Mouse (Mus musculus) cortical plate, adult 2 months (tissue): ENCODE data around the gene Pspn. TPM values are rescaled to one million over a fixed set of nuclear protein-coding genes. Genes with fewer than 3 reads are reported as not detected.

ENCODE experiments used
- H3K27ac ChIP-seq: fragments of 200-500 bp; 2 replicates; pipeline ENCODE4 v1.5.1; 2012; ENCODE audit warnings: low read length, control low read depth, inconsistent platforms; ENCODE audit not compliant: insufficient read depth
- H3K4me1 ChIP-seq: fragments of 200-500 bp; 2 replicates; pipeline ENCODE4 v1.6.1; 2011; ENCODE audit warnings: low read length; ENCODE audit not compliant: control insufficient read depth, insufficient read depth
- H3K4me3 ChIP-seq: fragments of 200-500 bp; 2 replicates; pipeline ENCODE4 v1.5.1; 2011; ENCODE audit warnings: mild to moderate bottlenecking, low read length, control low read depth; ENCODE audit not compliant: insufficient read depth
- CTCF ChIP-seq: fragments of 200-500 bp; IDR thresholded peaks from 2 replicates; pipeline ENCODE4 v1.5.1; 2011; ENCODE audit warnings: mild to moderate bottlenecking, control low read depth, low read length; ENCODE audit not compliant: insufficient read depth; ENCODE audit errors: extremely low read depth
- POLR2A ChIP-seq: fragments of 200-500 bp; IDR thresholded peaks from 2 replicates; pipeline ENCODE4 v1.6.1; 2011; ENCODE audit warnings: mild to moderate bottlenecking, low read length, control low read depth; ENCODE audit not compliant: insufficient read depth; ENCODE audit errors: extremely low read depth
- polyA plus RNA-seq: library from polyadenylated mRNA; depleted of rRNA; stranded (reverse); fragments of >200 nt; gene quantifications from 2 replicates; pipeline ENCODE4 v1.2.3, GENCODE M21; 2012

The Pspn gene
- polyA plus RNA-seq, 1 experiment = not detected

- TF ChIP-seq CTCF = no peak
- TF ChIP-seq POLR2A = no peak
- H3K27ac ChIP-seq = no peak overlapping the region
These were observed 14.2 kb downstream of the Pspn start for GRCm38 (mm10) chr17:56985656-56986055.

DNA sequence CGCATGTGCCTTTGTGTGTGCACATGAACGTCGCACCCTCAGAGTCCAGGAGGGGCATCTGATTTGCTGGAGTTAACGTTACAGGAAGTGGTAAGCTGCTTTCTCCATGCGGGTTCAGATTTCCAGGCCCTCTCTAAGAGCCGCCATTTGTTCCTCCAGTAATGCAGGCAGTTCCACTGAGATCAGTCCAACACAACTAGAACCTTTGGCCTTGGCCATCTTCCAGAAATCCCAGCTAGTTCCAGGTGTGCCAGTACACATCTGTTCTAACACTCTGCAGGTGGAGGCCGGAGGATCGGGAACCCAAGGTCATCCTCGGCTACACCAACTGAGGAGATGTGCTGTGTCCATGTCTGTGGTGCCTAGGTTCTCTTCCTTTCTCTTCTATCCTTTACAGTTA is 14.9 kb downstream of the Pspn start:
- TF ChIP-seq CTCF (no peak), POLR2A (no peak)
- no peak overlapping the region for H3K4me3 ChIP-seq
- no peak overlapping the region for H3K27ac ChIP-seq
- H3K4me1 ChIP-seq = no peaks in the 10 kb centered on the region

More at GRCm38 (mm10) chr17:56985656-56986055, 14.2 kb downstream of the Pspn start:
- Histone ChIP-seq H3K4me3 (no peak overlapping the region), H3K4me1 (no peaks in the 10 kb centered on the region)

- Histone ChIP-seq H3K4me1 (no peaks in the 10 kb centered on the region), H3K27ac (no peak within 1 kb of the TSS), H3K4me3 (no peak within 1 kb of the TSS)
- TF ChIP-seq POLR2A = no peak
- TF ChIP-seq CTCF = no peak
These were observed 17.8 kb downstream of the Pspn start, which contains the start of gene Acer1 for GRCm38 (mm10) chr17:56982013-56982412. Gene Acer1 (minus strand): TSS chr17:56982126.

DNA sequence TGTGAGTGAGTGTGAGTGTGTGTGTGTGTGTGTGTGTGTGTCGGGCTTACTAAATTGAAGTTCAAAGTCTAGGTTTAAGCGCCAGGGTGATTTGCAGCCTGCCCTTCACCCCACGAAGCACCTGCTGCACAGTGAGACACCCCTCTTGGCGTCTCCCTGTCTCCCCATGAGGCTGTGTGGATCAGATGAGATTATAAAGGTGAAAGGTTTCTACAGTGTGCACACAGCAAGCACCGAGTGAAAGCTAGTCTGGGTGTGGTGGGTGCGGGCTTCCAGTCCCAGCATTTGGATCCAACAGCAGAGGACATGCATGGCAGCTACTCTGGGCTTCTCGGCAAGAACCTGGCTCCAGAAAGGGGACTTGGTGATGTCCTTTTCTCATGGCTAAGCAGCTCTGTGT is 18.8 kb downstream of the Pspn start:
- Histone ChIP-seq H3K4me1 (no peaks in the 10 kb centered on the region), H3K4me3 (no peak overlapping the region), H3K27ac (no peak overlapping the region)
- TF ChIP-seq CTCF (no peak), POLR2A (no peak)

- Histone ChIP-seq H3K27ac (no peak overlapping the region), H3K4me1 (no peaks in the 10 kb centered on the region), H3K4me3 (no peak overlapping the region)
- TF ChIP-seq CTCF = no peak
- TF ChIP-seq POLR2A = no peak
These were observed 20.3 kb downstream of the Pspn start for GRCm38 (mm10) chr17:56979524-56979923.

DNA sequence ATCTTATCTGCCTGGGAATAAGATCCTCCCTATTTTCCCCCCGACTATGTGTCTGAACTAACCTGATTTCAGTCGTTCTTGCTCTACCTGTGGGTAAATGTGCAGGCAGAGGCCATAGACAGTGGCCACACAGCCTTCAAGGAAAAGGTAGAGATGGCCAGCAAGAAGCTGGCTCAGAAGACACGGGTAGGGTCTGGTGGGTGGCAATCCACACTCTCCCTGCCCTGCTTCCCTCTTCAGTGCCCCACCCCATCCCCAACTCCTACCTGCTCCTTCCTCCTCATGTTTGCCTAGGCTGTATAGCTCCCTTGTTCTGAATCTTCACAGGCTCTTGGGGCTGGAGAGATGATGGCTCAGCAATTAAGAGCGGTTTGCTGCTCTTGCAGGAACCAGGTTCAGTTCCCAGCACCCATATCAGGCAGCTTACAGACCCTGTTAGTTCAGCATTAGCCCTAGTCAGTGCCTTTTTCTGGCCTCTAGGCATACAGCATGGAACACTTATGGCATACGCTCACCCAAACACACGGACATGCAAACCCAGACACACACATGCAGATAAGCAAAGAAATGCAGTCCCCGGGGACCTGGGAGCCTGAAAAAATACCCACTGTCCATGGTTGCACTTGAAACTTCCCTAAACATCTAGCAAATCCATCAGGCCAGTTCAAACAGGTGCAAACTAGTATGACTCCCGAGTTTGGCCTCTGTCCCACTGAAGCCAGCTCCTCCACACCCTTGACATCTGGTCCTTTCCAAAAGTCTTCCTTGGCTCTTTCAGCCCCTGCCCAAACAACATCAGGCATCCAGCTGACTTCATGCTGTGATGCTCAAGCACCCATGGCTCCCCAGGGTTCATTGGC is 23.1 kb downstream of the Pspn start:
- Histone ChIP-seq H3K4me3 (no peak overlapping the region), H3K4me1 (no peaks in the 10 kb centered on the region), H3K27ac (no peak overlapping the region)
- no peak for TF ChIP-seq CTCF
- no peak for TF ChIP-seq POLR2A

- TF ChIP-seq POLR2A = no peak
- TF ChIP-seq CTCF = no peak
- no peak overlapping the region for H3K4me3 ChIP-seq
- no peak overlapping the region for H3K27ac ChIP-seq
- no peaks in the 10 kb centered on the region for H3K4me1 ChIP-seq
These were observed 24.4 kb downstream of the Pspn start for GRCm38 (mm10) chr17:56975391-56975790.

- H3K27ac ChIP-seq = no peak overlapping the region
- H3K4me1 ChIP-seq = no peaks in the 10 kb centered on the region
- TF ChIP-seq POLR2A (no peak), CTCF (no peak)
- no peak overlapping the region for H3K4me3 ChIP-seq
These were observed 25.0 kb downstream of the Pspn start for GRCm38 (mm10) chr17:56974708-56975240.

GRCm38 (mm10) chr17:56973956-56974707 is 25.7 kb downstream of the Pspn start:
- TF ChIP-seq CTCF = no peak
- no peak for TF ChIP-seq POLR2A
- no peaks in the 10 kb centered on the region for H3K4me1 ChIP-seq
- H3K4me3 ChIP-seq = no peak overlapping the region
- no peak overlapping the region for H3K27ac ChIP-seq
